Mouse (Mus musculus): ENCODE results near the gene Ogfod3. TPM values are rescaled to one million over a fixed set of nuclear protein-coding genes. Genes with fewer than 3 reads are reported as not detected.

Ogfod3 gene
- polyA plus RNA-seq, 1 experiment from 2014 or later = 29.4 TPM

GRCm38 (mm10) chr11:121201436-121202198 is 2.9 kb downstream of the Ogfod3 start:
- Histone ChIP-seq H3K4me2 (ENCODE audit: low read depth, low read length) (no peak overlapping the region), H3K9ac (ENCODE audit: low read length) (no peak overlapping the region; the same call in 1 of the 2 replicates), H3K27ac (ENCODE audit: low read length) (no peak overlapping the region), H3K4me3 (replicated peaks; ENCODE audit: low read length) (no peak overlapping the region), H3K36me3 (ENCODE audit: control insufficient read depth, insufficient read depth, low read length) (no peaks in the 10 kb centered on the region), H3K27me3 (ENCODE audit: control insufficient read depth, insufficient read depth, low read length) (no peaks in the 10 kb centered on the region), H3K4me1 (ENCODE audit: control insufficient read depth, insufficient read depth, low read length) (peaks cover 8% of the 10 kb centered on the region), H3K9me3 (replicated peaks; ENCODE audit: control insufficient read depth, low read length) (no peaks in the 10 kb centered on the region)
- no peak for ATAC-seq (ENCODE audit: insufficient read depth, low FRiP score)
- WGBS = 42% methylated on average over 11 of the region's 11 CpGs

- 88% methylated on average over 6 of the region's 6 CpGs for WGBS
- no peaks in the 10 kb centered on the region for H3K27me3 ChIP-seq (ENCODE audit: control insufficient read depth, insufficient read depth, low read length)
- no peak for ATAC-seq (ENCODE audit: insufficient read depth, low FRiP score)
- H3K9me3 ChIP-seq (replicated peaks; ENCODE audit: control insufficient read depth, low read length) = no peaks in the 10 kb centered on the region
- H3K27ac ChIP-seq (ENCODE audit: low read length) = no peak overlapping the region
- H3K4me2 ChIP-seq (ENCODE audit: low read depth, low read length) = no peak overlapping the region
- no peak overlapping the region for H3K9ac ChIP-seq (ENCODE audit: low read length)
- peaks cover 8% of the 10 kb centered on the region for H3K4me1 ChIP-seq (ENCODE audit: control insufficient read depth, insufficient read depth, low read length)
- no peaks in the 10 kb centered on the region for H3K36me3 ChIP-seq (ENCODE audit: control insufficient read depth, insufficient read depth, low read length)
- no peak overlapping the region for H3K4me3 ChIP-seq (replicated peaks; ENCODE audit: low read length)
Measured at GRCm38 (mm10) chr11:121200781-121201180, 3.7 kb downstream of the Ogfod3 start.

GRCm38 (mm10) chr11:121199851-121200250 is 4.7 kb downstream of the Ogfod3 start:
- Histone ChIP-seq H3K27me3 (ENCODE audit: control insufficient read depth, insufficient read depth, low read length) (no peaks in the 10 kb centered on the region), H3K9ac (ENCODE audit: low read length) (no peak overlapping the region), H3K36me3 (ENCODE audit: control insufficient read depth, insufficient read depth, low read length) (no peaks in the 10 kb centered on the region), H3K27ac (ENCODE audit: low read length) (no peak overlapping the region), H3K4me3 (replicated peaks; ENCODE audit: low read length) (no peak overlapping the region), H3K4me2 (ENCODE audit: low read depth, low read length) (no peak overlapping the region), H3K4me1 (ENCODE audit: control insufficient read depth, insufficient read depth, low read length) (peaks cover 4% of the 10 kb centered on the region; the same call in 1 of the 2 replicates), H3K9me3 (replicated peaks; ENCODE audit: control insufficient read depth, low read length) (no peaks in the 10 kb centered on the region)
- WGBS = 77% methylated on average over 4 of the region's 4 CpGs
- no peak for ATAC-seq (ENCODE audit: insufficient read depth, low FRiP score)

- Histone ChIP-seq H3K36me3 (ENCODE audit: control insufficient read depth, insufficient read depth, low read length) (no peaks in the 10 kb centered on the region), H3K4me3 (replicated peaks; ENCODE audit: low read length) (no peak overlapping the region), H3K27ac (ENCODE audit: low read length) (no peak overlapping the region), H3K9me3 (replicated peaks; ENCODE audit: control insufficient read depth, low read length) (no peaks in the 10 kb centered on the region), H3K4me1 (ENCODE audit: control insufficient read depth, insufficient read depth, low read length) (peaks cover 1% of the 10 kb centered on the region; the same call in 1 of the 2 replicates), H3K9ac (ENCODE audit: low read length) (no peak overlapping the region), H3K27me3 (ENCODE audit: control insufficient read depth, insufficient read depth, low read length) (no peaks in the 10 kb centered on the region), H3K4me2 (ENCODE audit: low read depth, low read length) (no peak overlapping the region)
- no peak for ATAC-seq (ENCODE audit: insufficient read depth, low FRiP score)
- WGBS = 19% methylated on average over 2 of the region's 2 CpGs
Measured at GRCm38 (mm10) chr11:121198622-121199021, 5.9 kb downstream of the Ogfod3 start.

- no peak overlapping the region for H3K4me2 ChIP-seq (ENCODE audit: low read depth, low read length)
- H3K4me1 ChIP-seq (ENCODE audit: control insufficient read depth, insufficient read depth, low read length) = no peaks in the 10 kb centered on the region
- no peaks in the 10 kb centered on the region for H3K9me3 ChIP-seq (replicated peaks; ENCODE audit: control insufficient read depth, low read length)
- ATAC-seq (ENCODE audit: insufficient read depth, low FRiP score) = no peak
- no peak overlapping the region for H3K9ac ChIP-seq (ENCODE audit: low read length)
- 77% methylated on average over 3 of the region's 3 CpGs for whole genome bisulfite sequencing
- no peaks in the 10 kb centered on the region for H3K36me3 ChIP-seq (ENCODE audit: control insufficient read depth, insufficient read depth, low read length)
- no peak overlapping the region for H3K27ac ChIP-seq (ENCODE audit: low read length)
- no peak overlapping the region for H3K4me3 ChIP-seq (replicated peaks; ENCODE audit: low read length)
- H3K27me3 ChIP-seq (ENCODE audit: control insufficient read depth, insufficient read depth, low read length) = no peaks in the 10 kb centered on the region
Measured at GRCm38 (mm10) chr11:121193415-121193814, 11.1 kb downstream of the Ogfod3 start.

GRCm38 (mm10) chr11:121192742-121193141 is 11.8 kb downstream of the Ogfod3 start:
- Histone ChIP-seq H3K9ac (ENCODE audit: low read length) (no peak overlapping the region), H3K27ac (ENCODE audit: low read length) (no peak overlapping the region), H3K27me3 (ENCODE audit: control insufficient read depth, insufficient read depth, low read length) (no peaks in the 10 kb centered on the region), H3K4me3 (replicated peaks; ENCODE audit: low read length) (no peak overlapping the region), H3K4me2 (ENCODE audit: low read depth, low read length) (no peak overlapping the region), H3K36me3 (ENCODE audit: control insufficient read depth, insufficient read depth, low read length) (no peaks in the 10 kb centered on the region), H3K9me3 (replicated peaks; ENCODE audit: control insufficient read depth, low read length) (no peaks in the 10 kb centered on the region), H3K4me1 (ENCODE audit: control insufficient read depth, insufficient read depth, low read length) (no peaks in the 10 kb centered on the region)
- WGBS = 68% methylated on average over 2 of the region's 2 CpGs
- ATAC-seq (ENCODE audit: insufficient read depth, low FRiP score) = no peak

- Histone ChIP-seq H3K36me3 (ENCODE audit: control insufficient read depth, insufficient read depth, low read length) (no peaks in the 10 kb centered on the region), H3K9me3 (replicated peaks; ENCODE audit: control insufficient read depth, low read length) (no peaks in the 10 kb centered on the region), H3K4me2 (ENCODE audit: low read depth, low read length) (no peak overlapping the region), H3K9ac (ENCODE audit: low read length) (no peak overlapping the region), H3K27ac (ENCODE audit: low read length) (no peak overlapping the region), H3K27me3 (ENCODE audit: control insufficient read depth, insufficient read depth, low read length) (no peaks in the 10 kb centered on the region), H3K4me3 (replicated peaks; ENCODE audit: low read length) (no peak overlapping the region), H3K4me1 (ENCODE audit: control insufficient read depth, insufficient read depth, low read length) (no peaks in the 10 kb centered on the region)
- no peak for ATAC-seq (ENCODE audit: insufficient read depth, low FRiP score)
- WGBS = 82% methylated on average over 3 of the region's 3 CpGs
Measured at GRCm38 (mm10) chr11:121189681-121190080, 14.8 kb downstream of the Ogfod3 start.

GRCm38 (mm10) chr11:121176285-121177270 is 27.9 kb downstream of the Ogfod3 start:
- no peak overlapping the region for H3K27ac ChIP-seq (ENCODE audit: low read length)
- no peak overlapping the region for H3K4me2 ChIP-seq (ENCODE audit: low read depth, low read length)
- H3K4me3 ChIP-seq (replicated peaks; ENCODE audit: low read length) = no peak overlapping the region
- no peaks in the 10 kb centered on the region for H3K4me1 ChIP-seq (ENCODE audit: control insufficient read depth, insufficient read depth, low read length)
- H3K9me3 ChIP-seq (replicated peaks; ENCODE audit: control insufficient read depth, low read length) = no peaks in the 10 kb centered on the region
- H3K27me3 ChIP-seq (ENCODE audit: control insufficient read depth, insufficient read depth, low read length) = no peaks in the 10 kb centered on the region
- peak; percentile 59; the same call in 1 of the 2 replicates for ATAC-seq (ENCODE audit: insufficient read depth, low FRiP score)
- no peak overlapping the region for H3K9ac ChIP-seq (ENCODE audit: low read length)
- H3K36me3 ChIP-seq (ENCODE audit: control insufficient read depth, insufficient read depth, low read length) = no peaks in the 10 kb centered on the region
- WGBS = 48% methylated on average over 12 of the region's 12 CpGs

GRCm38 (mm10) chr11:121174234-121174633 is 30.3 kb downstream of the Ogfod3 start:
- H3K9ac ChIP-seq (ENCODE audit: low read length) = no peak overlapping the region
- WGBS = 54% methylated on average over 3 of the region's 3 CpGs
- no peak for ATAC-seq (ENCODE audit: insufficient read depth, low FRiP score)

More at GRCm38 (mm10) chr11:121174234-121174633, 30.3 kb downstream of the Ogfod3 start:
- no peak overlapping the region for H3K4me2 ChIP-seq (ENCODE audit: low read depth, low read length)
- H3K4me3 ChIP-seq (replicated peaks; ENCODE audit: low read length) = no peak overlapping the region
- H3K27me3 ChIP-seq (ENCODE audit: control insufficient read depth, insufficient read depth, low read length) = no peaks in the 10 kb centered on the region
- H3K27ac ChIP-seq (ENCODE audit: low read length) = no peak overlapping the region
- no peaks in the 10 kb centered on the region for H3K36me3 ChIP-seq (ENCODE audit: control insufficient read depth, insufficient read depth, low read length)
- H3K9me3 ChIP-seq (replicated peaks; ENCODE audit: control insufficient read depth, low read length) = no peaks in the 10 kb centered on the region
- H3K4me1 ChIP-seq (ENCODE audit: control insufficient read depth, insufficient read depth, low read length) = no peaks in the 10 kb centered on the region

All from stomach, embryonic 16.5 days (tissue).